Mouse (Mus musculus): ENCODE results near the gene Mical3. TPM values are rescaled to one million over a fixed set of nuclear protein-coding genes. Genes with fewer than 3 reads are reported as not detected.
"Not testable (repeated sequence)": the region's sequence is repeated elsewhere in the genome, so short reads cannot be mapped to it uniquely, and the experiment has no call there.

The Mical3 gene
- polyA plus RNA-seq, 1 experiment: 17.8 TPM

GRCm38 (mm10) chr6:120912931-120913330, 217.9 kb downstream of the Mical3 start:
- Histone ChIP-seq H3K27me3 (replicated peaks) (no peaks in the 10 kb centered on the region), H3K4me3 (replicated peaks) (peak overlapping the region; percentile 53), H3K4me1 (peaks cover 69% of the 10 kb centered on the region), H3K36me3 (replicated peaks; ENCODE audit: low read length) (peaks cover 44% of the 10 kb centered on the region), H3K9me3 (no peaks in the 10 kb centered on the region)
- TF ChIP-seq FLI1 (IDR thresholded peaks at IDR 0.05; ENCODE audit: low read length): no peak
- TF ChIP-seq GATA1 (IDR thresholded peaks at IDR 0.05; ENCODE audit: borderline replicate concordance, low read length): no peak

GRCm38 (mm10) chr6:120911213-120912007, 219.4 kb downstream of the Mical3 start:
- Histone ChIP-seq H3K27me3 (replicated peaks) (no peaks in the 10 kb centered on the region), H3K4me1 (peaks cover 64% of the 10 kb centered on the region), H3K9me3 (no peaks in the 10 kb centered on the region), H3K4me3 (replicated peaks) (no peak overlapping the region), H3K36me3 (replicated peaks; ENCODE audit: low read length) (peaks cover 59% of the 10 kb centered on the region)
- TF ChIP-seq FLI1 (IDR thresholded peaks at IDR 0.05; ENCODE audit: low read length): no peak
- TF ChIP-seq GATA1 (IDR thresholded peaks at IDR 0.05; ENCODE audit: borderline replicate concordance, low read length): no peak

GRCm38 (mm10) chr6:120909501-120909900, 221.3 kb downstream of the Mical3 start:
- H3K4me1 ChIP-seq: peaks cover 52% of the 10 kb centered on the region
- H3K27me3 ChIP-seq (replicated peaks): no peaks in the 10 kb centered on the region
- H3K4me3 ChIP-seq (replicated peaks): no peak overlapping the region
- TF ChIP-seq GATA1 (IDR thresholded peaks at IDR 0.05; ENCODE audit: borderline replicate concordance, low read length) (no peak), FLI1 (IDR thresholded peaks at IDR 0.05; ENCODE audit: low read length) (no peak)
- H3K36me3 ChIP-seq (replicated peaks; ENCODE audit: low read length): peaks cover 78% of the 10 kb centered on the region
- H3K9me3 ChIP-seq: no peaks in the 10 kb centered on the region

GRCm38 (mm10) chr6:120907876-120908597, 222.8 kb downstream of the Mical3 start:
- H3K27me3 ChIP-seq (replicated peaks); H3K4me3 ChIP-seq (replicated peaks); H3K9me3 ChIP-seq: not testable (repeated sequence)
- Histone ChIP-seq H3K4me1 (peaks cover 51% of the 10 kb centered on the region), H3K36me3 (replicated peaks; ENCODE audit: low read length) (peaks cover 83% of the 10 kb centered on the region)

- Histone ChIP-seq H3K27me3 (replicated peaks) (no peaks in the 10 kb centered on the region), H3K4me3 (replicated peaks) (no peak overlapping the region), H3K4me1 (peaks cover 51% of the 10 kb centered on the region), H3K36me3 (replicated peaks; ENCODE audit: low read length) (peaks cover 83% of the 10 kb centered on the region), H3K9me3 (no peaks in the 10 kb centered on the region)
- no peak for TF ChIP-seq GATA1 (IDR thresholded peaks at IDR 0.05; ENCODE audit: borderline replicate concordance, low read length)
- TF ChIP-seq FLI1 (IDR thresholded peaks at IDR 0.05; ENCODE audit: low read length): no peak
Measured at GRCm38 (mm10) chr6:120906521-120906920, 224.3 kb downstream of the Mical3 start.

- TF ChIP-seq GATA1 (IDR thresholded peaks at IDR 0.05; ENCODE audit: borderline replicate concordance, low read length) (no peak), FLI1 (IDR thresholded peaks at IDR 0.05; ENCODE audit: low read length) (no peak)
- peaks cover 51% of the 10 kb centered on the region for H3K4me1 ChIP-seq
- no peaks in the 10 kb centered on the region for H3K9me3 ChIP-seq
- peaks cover 83% of the 10 kb centered on the region for H3K36me3 ChIP-seq (replicated peaks; ENCODE audit: low read length)
- no peaks in the 10 kb centered on the region for H3K27me3 ChIP-seq (replicated peaks)
- no peak overlapping the region for H3K4me3 ChIP-seq (replicated peaks)
Measured at GRCm38 (mm10) chr6:120905111-120905510, 225.7 kb downstream of the Mical3 start.

GRCm38 (mm10) chr6:120903961-120904360, 226.8 kb downstream of the Mical3 start:
- no peak for TF ChIP-seq FLI1 (IDR thresholded peaks at IDR 0.05; ENCODE audit: low read length)
- no peak for TF ChIP-seq GATA1 (IDR thresholded peaks at IDR 0.05; ENCODE audit: borderline replicate concordance, low read length)
- no peaks in the 10 kb centered on the region for H3K9me3 ChIP-seq
- H3K27me3 ChIP-seq (replicated peaks): no peaks in the 10 kb centered on the region
- peaks cover 87% of the 10 kb centered on the region for H3K36me3 ChIP-seq (replicated peaks; ENCODE audit: low read length)
- peaks cover 54% of the 10 kb centered on the region for H3K4me1 ChIP-seq
- no peak overlapping the region for H3K4me3 ChIP-seq (replicated peaks)

- no peaks in the 10 kb centered on the region for H3K27me3 ChIP-seq (replicated peaks)
- peaks cover 92% of the 10 kb centered on the region for H3K36me3 ChIP-seq (replicated peaks; ENCODE audit: low read length)
- no peak overlapping the region for H3K4me3 ChIP-seq (replicated peaks)
- H3K4me1 ChIP-seq: peaks cover 59% of the 10 kb centered on the region
- H3K9me3 ChIP-seq: no peaks in the 10 kb centered on the region
- TF ChIP-seq GATA1 (IDR thresholded peaks at IDR 0.05; ENCODE audit: borderline replicate concordance, low read length): no peak
- TF ChIP-seq FLI1 (IDR thresholded peaks at IDR 0.05; ENCODE audit: low read length): no peak
Measured at GRCm38 (mm10) chr6:120903450-120903912, 227.3 kb downstream of the Mical3 start.

GRCm38 (mm10) chr6:120901776-120902645, 228.8 kb downstream of the Mical3 start:
- TF ChIP-seq GATA1 (IDR thresholded peaks at IDR 0.05; ENCODE audit: borderline replicate concordance, low read length): no peak
- TF ChIP-seq FLI1 (IDR thresholded peaks at IDR 0.05; ENCODE audit: low read length): no peak
- peaks cover 97% of the 10 kb centered on the region for H3K36me3 ChIP-seq (replicated peaks; ENCODE audit: low read length)

More at GRCm38 (mm10) chr6:120901776-120902645, 228.8 kb downstream of the Mical3 start:
- Histone ChIP-seq H3K9me3 (no peaks in the 10 kb centered on the region), H3K4me3 (replicated peaks) (peak overlapping the region; percentile 59), H3K4me1 (peaks cover 71% of the 10 kb centered on the region), H3K27me3 (replicated peaks) (no peaks in the 10 kb centered on the region)
